Mouse (Mus musculus): ENCODE results near the gene Srebf2.

The Srebf2 gene

DNA sequence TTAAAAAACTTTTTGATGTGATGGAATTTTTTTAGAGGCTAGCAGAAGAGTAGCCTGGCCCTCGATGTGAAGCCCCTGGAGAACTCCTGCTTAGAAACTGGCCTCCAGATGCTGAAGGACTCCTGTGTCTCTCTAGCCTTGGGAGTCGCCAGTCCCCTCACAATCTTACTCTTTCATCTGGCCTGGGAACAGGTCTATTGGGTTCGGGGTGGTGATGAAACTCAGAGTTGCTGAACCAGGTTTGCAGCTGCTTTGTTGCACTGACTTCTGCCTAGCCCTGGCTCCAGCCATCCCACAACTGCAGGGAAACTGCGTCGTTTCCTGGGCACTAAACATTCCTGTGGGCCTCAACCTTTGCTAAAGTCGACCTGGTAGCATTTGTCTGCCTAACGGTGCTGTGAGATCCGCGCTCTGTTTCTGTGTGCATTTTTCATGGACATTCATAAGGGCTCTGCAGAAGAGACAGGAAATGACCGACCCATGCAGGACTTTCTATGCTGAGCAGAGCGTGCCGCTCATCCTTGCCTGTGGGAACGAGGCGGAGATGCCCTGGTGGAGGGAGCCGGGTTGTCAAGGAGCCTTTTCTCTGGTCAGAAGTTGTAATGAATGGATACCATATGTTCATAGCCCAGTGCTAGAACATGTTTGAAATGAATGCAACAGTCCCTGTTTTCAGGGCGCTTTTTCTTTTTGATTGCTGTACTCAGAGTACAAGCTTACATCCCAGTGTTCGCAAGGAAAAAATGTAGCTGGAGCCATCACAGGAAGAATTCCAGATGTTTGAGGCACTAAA, 11.5 kb downstream of the Srebf2 start:
- no peak for DNase-seq

DNA sequence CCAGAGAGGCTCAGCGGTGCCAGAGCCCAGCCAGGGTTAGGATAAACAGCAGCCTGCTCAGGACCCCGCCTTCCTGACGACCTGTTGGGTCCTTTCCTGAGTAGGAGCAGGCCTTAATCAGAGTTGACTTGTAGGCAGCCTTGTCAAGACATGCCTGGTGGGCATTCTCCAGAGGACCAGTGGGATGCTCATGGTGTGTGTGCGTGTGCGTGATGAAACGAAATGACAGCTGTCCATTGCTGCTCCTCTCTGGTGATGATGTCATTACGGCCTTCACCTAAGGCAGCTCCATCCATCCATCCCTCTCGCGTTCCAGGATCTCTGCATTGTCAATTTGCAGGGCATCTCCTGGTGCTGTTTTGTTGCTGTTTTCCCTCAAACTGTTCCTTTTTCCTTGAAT, 12.5 kb downstream of the Srebf2 start:
- DNase-seq, result no peak

DNA sequence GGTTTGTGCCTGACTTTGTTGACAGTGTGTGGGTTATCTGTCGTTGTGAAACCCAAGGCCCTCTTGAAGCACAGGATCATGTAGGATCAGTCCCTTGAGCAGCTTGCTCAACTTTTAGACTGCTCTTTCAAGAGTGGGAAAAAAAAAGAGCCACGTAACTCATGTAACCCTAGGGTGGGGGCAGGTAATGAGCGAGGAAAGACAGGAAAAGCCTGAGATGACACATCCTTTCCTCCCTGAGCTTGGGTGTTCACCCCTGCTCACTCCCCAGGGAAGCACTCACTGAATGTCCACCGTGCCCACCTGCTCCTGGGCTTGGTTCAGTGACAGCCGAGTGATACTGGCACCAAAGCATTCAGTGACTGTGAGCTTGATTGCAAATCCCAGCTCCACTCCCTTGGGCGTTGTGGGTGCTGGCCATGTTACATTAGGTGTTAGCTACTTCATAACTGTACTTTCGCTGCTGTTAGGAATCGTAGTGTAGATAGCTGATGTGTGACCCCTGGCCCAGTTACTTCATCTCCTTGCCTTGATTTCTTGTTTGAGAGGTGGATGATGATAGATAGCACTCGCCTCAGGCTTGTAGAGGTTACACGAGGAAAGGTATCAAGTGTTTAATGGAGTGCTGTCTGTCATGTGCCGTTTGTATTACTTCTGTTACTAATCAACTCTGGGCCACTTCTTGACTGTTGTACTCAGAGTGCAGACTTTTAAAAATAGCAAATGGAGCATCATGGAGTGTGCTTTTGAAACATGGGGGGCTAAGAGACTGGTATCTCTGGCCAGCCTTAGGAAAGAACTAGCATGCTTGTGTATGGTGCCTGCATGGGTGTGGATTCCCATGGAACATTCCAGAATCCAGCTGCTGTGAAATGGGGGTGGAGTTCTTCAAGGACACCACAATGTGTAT, 14.0 kb downstream of the Srebf2 start:
- DNase-seq, result no peak

DNA sequence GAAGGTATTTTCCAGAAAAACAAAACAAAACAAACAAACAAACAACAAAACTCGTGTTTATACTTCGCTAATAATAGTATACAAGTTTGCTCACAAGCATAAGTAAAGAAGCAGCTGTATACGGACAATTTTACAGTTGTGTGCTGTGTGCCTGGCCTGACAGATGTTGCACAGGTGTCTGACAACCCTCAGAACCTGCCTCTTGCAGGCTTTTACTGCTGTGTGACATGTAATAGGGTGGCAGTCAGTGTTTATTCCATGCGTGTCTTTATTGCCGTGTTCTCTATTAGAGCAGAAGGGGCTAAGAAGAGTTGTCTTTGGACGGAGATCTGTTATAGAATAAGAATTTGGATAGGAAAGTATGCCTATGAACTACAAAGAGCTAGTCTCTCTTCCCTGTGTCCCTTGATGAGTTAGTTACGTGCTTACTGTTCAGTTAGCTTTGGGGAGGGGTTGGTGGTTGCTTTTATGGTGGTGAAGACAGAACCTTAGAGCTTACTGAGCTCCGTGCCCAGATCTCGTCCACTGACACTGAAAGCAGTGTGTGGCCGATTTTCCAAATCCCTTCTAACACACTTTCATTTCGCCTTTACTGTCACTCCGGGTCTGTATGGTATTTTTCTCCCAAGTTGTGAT, 15.1 kb downstream of the Srebf2 start:
- no peak for DNase-seq

DNA sequence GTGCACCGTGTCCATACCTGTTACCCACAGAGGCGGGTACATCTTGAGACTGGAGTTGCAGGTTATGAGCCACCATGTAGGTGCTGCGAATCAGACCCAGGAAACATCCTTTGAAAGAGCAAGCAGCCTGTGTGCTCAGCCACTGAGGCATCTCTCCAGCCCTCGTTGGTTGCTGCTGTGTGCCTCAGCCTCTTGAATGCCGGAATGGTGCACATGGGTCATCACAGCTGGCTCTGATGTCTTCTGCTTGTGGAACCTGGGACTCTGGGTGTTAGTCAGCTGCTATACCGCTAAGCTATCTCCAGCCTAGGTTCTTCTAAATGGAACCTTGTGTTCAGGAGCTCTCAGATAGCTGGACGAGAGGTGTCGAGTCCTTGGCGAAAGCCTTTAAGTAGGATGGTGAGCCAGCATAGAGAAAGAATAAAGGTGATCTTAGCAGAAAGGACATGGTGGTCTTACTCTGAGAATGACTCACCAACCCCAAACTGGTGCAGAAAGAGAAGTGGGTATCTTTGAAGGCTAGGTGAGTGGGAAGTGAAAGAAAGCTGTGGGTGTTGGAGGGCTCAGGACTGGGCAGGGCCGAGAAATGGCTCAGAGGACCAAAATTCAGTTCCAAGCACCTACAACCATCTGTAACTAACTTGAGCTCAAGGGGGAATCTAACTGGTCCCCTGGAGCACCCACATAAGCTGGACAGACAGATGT, 16.5 kb downstream of the Srebf2 start:
- DNase-seq, result no peak

DNA sequence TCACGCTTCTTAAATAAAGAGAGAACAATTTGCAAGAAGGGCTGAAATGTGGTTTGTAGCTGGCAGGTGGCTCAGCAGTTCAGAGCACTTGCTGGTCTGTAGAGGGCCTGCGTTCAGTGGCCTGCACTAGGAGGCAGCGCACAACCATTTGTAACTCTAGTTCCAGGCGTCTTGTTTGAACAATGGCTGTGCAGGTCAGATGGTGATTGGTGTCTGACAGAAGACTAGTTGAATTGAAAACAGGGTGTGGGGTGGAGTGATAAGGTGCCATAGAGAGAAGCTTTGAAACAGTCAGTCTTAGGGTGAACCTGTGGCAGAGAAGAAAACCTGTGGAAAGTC, 17.0 kb downstream of the Srebf2 start:
- DNase-seq, result no peak

DNA sequence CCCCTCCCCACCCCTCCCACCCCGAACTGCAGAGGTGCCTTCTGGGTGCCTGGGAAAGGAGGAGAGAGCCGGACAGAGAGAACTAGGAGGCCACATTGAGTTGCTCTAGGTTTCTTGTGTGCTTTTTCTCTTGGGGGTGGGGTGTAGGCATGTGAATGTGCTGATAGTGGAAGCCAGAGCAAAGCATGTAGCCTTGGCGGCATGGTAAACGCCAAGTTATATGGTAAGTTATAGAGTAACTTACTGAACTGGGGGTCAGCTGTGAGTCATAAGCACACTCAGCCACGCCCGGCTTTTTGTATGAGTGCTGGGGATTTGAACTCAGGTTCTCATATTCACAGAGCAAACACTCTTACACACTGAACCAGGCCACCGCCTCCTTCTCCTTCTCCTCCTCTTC, 17.5 kb downstream of the Srebf2 start:
- DNase-seq, result no peak

DNA sequence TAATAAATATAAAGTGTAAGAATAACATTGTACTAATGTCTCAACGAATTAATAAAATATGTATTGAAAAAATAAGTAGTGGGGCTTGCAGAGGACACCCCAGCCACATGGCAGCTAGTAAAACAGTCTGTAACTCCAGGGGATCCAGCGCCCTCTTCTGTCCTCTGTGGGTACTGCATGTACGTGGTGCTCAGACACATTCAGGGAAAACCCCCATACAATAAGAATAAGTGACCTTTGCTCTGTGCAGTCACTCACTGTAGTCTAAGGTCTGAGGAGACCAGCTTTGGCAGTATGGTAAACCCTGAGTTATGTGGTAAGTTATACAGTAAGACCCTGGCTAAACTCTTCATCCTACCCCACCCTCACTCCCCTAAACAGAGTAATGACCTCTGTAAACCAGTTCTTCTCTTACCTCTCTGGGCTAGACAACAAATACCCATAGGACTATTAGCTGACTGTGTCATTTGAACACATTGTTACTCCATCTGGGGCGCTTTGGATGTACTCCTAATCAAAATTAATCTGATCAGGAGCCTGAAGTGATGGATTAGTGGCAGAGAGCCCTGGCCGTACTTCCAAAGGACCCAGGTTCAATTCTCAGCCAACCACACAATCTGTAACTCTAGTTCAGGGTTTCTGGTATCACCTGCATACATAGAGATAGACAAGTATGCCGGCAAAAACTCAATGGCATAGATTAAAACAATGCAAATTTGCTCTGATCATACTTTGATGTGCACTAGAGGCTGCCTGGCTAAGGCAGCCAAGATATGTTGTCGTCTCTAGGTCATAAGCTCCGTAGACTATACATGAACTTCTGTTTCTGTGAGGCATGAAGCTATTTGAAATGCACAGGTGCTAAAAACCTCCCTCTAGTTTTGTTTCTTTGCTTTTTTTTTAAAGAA, 18.6 kb downstream of the Srebf2 start:
- peak; percentile 73 for DNase-seq

DNA sequence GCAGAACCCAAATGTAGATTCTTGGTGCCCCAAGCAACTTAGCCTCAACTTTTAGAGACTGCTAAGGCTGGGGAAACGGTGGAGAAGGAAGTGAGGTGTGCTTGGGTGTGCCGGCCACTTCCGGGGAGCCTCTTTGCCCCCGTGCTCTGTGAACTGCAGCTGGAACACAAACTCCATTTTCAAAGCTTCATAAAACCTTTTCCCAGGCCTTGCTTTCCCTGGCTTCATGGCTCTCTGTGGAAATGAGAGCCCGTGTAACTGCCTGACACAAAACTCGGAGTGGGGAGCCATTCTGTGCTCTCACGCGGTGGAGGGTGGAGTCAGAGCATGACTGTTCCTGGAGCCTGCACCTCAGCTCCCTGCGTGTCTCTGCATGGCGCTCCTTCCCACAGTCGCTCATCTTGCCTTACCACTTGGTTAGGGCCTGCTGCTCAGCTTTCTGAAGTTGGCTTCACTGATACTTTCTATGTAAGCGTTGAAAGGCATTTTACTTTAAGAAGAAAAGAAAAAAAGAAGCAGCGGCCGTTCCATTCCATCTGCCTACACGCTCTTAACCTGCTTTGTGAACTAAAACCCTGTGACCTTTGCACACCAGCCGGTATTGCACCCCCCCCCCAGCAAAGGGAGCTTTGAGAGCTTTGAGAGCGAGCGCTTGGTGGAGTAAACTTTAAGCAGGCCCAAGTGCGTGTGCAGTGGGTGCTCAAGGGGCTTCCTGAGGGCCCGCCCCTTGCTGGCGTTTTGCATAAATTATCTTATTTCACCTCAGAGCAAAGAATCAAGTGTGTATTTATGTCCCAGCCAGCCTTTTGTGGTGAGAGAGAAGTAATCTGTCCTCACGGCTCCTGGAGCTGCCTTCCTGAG, 19.5 kb downstream of the Srebf2 start:
- peak; percentile 39 for DNase-seq

DNA sequence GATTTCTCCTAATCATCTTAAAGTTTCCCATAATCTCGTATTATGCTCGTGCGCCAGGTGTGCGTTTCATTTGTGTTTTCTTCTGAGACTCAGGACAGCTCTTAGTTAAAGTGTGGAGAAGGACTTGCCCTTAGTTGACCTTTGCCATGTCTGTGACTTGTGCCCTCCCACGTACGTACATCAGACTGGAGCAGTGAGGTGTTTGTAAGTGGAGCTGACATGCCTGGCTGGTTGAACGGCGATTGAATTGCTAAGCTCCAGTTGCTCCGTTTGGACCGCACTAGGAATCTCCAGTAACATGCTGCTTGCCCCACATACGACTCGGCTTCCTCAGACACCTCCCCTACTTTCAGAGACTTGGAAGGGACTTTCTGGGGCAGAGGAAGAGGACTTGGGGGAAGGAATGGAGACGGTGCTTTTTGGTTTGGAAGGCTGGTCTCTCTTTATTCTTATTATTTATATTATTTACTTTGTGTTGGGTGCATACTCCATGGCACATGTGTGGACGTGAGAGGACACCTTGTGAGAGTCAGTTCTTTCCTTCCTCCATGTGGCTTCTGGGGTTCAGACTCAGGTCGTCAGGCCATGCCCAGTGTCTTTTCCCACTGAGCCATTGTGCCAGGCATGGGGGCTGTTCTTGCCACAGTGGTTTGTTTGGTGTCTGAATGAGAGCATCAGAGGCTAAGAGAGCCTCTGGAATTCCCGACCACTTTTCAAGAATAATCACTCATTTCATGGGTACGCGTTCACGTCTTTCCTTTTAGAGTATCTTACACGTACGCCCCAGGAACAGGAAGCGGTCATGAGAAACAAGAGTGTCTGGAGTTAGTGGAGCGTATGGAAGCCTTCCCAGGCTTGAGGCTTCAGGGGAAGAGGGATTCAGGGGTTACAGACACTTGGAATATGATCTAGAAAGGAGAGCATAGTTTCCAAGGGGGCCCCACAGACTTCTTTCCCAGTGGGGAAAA, 20.5 kb downstream of the Srebf2 start:
- DNase-seq, result peak; percentile 77

DNA sequence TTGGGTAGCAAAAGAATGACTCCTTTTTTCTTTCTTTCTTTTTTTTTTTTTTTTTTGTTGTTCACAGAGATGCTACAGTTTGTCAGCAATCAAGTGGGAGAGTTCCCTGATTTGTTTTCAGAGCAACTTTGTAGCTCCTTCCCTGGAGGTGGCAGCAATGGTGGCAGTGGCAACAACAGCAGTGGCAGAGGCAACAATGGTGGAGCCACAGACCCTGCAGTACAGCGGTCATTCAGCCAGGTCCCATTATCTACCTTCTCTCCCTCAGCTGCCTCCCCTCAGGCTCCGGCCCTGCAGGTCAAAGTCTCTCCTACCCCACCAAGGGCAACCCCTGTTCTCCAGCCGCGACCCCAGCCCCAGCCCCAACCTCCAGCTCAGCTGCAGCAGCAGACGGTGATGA, 22.7 kb downstream of the Srebf2 start:
- DNase-seq, result no peak

DNA sequence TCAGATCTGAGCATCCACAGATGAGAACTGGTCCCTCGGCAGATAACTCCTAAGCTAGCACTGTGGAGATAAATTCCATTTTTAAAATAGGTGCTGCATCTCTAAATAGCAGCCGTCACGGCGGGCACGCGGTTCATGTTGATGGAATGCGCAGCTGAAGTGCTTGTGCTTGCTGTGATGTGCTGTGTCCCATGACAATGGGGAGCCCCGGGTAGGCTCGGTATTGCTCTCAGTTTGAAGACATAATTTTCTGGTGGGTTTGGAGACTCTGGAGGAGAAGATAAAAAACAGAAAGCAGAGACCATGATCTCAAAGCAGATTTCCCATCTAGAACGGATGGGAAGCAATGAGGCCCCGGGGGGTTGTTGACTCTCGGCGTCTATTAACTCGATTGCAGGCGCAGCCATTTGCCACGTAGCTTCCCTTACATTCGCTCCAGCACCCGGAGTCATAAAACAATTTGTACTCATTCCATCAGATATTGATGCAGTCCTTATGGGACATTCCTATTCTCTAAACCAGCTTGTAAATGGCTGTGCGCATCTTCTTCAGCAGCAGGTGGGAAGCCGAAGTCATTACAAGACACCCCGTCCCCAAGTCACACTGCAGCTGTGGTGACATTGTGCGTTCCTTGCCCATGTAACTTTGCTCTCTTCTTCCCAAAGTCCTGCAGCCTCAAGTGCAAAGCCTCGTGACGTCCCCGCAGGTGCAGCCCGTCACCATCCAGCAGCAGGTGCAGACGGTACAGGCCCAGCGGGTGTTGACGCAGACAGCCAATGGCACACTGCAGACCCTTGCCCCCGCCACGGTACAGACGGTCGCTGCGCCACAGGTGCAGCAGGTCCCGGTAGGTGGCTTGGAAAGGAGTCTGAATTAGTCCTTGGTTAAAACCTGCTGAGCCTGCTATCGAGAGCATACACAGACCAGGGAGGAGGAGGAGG, 23.7 kb downstream of the Srebf2 start:
- no peak for DNase-seq

DNA sequence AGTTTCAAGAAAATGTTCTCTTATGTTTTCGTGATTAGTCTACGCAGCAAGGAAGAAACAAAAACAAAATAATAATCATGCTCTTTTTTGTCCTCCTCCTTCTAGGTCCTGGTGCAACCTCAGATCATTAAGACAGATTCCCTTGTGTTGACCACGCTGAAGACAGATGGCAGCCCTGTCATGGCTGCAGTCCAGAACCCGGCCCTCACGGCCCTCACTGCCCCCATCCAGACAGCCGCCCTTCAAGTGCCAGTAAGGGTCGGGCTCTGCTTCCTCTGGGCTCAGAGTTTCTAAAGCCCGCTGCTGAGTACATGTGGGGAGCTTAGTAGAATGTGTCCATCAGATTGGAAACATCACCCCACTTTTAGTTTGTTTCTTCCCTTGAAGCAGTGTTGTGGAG, 25.7 kb downstream of the Srebf2 start:
- no peak for DNase-seq

DNA sequence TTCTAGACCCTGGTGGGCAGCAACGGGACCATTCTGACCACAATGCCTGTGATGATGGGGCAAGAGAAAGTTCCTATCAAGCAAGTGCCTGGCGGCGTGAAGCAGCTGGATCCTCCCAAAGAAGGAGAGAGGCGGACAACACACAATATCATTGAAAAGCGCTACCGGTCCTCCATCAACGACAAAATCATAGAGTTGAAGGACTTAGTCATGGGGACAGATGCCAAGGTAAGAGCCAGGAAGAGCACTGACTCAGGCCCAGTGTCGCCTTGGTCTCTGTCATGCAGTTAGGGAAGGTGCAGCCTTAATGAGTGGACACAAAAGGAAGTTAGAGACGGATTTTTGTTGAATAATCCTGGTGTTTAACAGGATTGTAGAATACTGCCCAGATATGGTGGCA, 28.1 kb downstream of the Srebf2 start:
- no peak for DNase-seq

DNA sequence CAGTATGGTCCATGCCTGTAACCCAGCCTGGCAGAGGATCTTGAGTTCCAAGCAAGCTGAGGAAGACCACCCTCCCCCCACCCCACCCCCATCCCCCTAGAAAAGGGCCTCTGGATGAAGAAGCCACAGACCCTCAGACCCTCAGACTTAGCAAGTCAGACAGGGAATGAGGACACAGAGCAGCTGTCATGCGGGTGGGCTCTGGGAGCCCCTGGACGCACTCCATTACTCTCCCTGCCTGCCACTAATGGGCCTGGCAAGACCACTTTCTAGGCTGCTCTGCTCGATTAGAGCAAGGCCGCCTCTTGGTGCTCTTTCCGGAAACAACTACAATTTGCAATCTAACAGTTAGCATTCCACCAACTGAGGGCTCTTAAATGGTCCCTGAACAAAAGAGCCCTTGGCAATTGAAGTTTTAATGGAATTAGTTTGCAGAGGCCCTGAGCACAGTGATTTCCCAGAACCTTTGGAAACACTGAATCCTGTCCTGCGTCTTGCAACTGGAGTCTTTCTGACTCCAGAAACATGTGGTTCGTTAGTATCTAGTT, 30.8 kb downstream of the Srebf2 start:
- DNase-seq, result no peak

DNA sequence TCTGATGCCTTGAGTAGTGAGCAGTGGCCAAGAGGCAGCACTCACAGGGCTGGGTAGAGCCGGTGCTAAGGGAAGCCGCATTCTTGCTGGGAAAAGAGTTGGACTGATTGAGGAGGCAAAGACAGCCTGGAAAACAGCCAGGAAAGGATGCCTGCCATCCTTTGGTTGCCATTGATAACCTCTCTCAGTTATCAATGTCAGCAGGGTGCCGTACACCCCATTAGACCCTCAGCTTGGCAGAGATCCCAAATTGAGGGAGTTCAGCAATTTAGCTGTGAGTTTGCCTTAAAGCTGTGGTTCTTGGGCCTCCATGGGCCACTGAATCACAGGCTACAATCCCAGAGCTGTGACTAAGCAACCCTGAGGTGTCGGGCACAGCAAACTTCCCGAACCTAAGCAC, 34.1 kb downstream of the Srebf2 start:
- no peak for DNase-seq

DNA sequence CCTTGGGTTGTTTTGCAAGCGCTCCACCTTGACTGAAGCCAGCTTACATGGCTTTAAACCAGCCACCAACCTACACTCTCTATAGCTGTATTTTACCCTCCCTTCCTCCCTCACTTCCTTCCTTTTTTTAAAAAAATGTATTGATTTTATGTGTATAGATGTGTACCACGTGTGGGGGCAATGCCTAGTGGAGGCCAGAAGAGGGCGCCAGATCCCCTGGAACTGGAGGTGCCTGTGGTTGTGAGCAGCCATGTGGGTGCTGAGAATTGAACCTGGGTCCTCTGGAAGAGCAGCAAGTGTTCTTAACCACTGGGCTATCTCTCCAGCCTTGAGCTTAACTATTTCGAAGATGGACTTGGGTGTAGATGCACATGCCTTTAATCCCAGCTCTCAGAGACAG, 35.3 kb downstream of the Srebf2 start:
- no peak for DNase-seq

DNA sequence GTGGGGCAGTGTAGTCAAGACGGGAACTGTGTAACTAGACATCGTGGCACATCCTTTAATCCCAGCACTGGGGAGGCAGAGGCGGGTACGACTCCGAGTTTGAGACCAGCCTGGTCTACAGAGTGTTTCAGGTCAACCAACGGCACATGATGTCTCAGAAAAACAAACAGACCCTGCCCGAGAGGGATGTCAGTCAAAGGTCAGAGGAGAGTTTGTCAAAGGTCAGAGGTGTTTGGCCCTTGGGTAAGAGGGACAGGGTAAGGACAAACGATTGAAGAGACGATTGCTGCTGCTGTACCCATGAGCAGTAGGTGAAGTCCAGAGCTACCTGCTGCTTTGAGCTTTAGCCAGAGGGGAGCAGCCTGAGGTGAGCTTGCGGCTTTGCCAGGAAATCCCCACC, 36.6 kb downstream of the Srebf2 start:
- no peak for DNase-seq
